Mouse (Mus musculus): ENCODE measurements around the gene Hoxb6.

DNA sequence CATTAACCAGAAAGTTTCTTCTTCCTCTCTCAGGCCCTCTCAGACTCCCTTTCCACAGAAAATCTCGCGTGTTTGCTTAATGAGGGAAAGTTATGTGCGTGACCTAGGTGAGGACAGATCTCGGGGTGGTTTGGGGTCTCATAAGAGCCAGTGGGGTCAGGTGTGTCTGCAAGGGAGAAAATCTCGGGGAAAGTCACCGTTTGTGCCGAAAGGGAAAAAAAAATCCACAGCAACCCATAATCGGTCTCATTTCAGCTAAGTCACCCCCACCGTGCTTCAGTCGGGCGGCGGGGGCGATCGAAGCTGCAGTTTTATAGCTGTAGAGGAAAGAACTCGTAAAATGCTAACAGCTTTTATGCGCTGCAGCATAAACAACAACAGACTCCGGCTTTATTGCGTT lies 10.9 kb upstream of the Hoxb6 start:
- TF ChIP-seq POLR2A (IDR thresholded peaks at IDR 0.05; ENCODE audit: low read depth, low read length) (no peak), CTCF (conservative IDR thresholded peaks at IDR 0.05; ENCODE audit: insufficient read depth, insufficient read length, low read depth, low read length) (no peak)

Measured in kidney, adult 2 months (tissue).